ENCODE assay signal across 26 mouse cellular contexts in genomic region chr17:62963824-62964223, GRCm38 (mm10).
DNase-seq lines count a peak whose midpoint lies in the region; ATAC-seq and TF ChIP-seq lines count a peak whose summit lies in the region.
"Had no signal": no experiment of that assay in that cellular context is flagged by ENCODE, and none has a peak within 500 bp of the region (broad histone marks: within the 10 kb centered on the region; RNA-seq: fewer than 3 reads in every experiment).

No protein-coding gene starts in this region.

- whole genome bisulfite sequencing in lung, embryonic 14.5 days, result 68% methylated on average over 4 of the region's 4 CpGs
- 52% methylated on average over 4 of the region's 4 CpGs for WGBS in embryonic facial prominence, embryonic 11.5 days
- 36% methylated on average over 4 of the region's 4 CpGs for WGBS in embryonic facial prominence, embryonic 13.5 days
- WGBS in forebrain, embryonic 11.5 days, result 77% methylated on average over 4 of the region's 4 CpGs

- DNase-seq in lung, embryonic 14.5 days, result peak; percentile 10
- no peak for DNase-seq in lung, postnatal 10 days
- peak; percentile 61 for DNase-seq in embryonic facial prominence, embryonic 11.5 days (ENCODE audit: low spot score)
- no peak for DNase-seq in kidney, adult 11 months
- DNase-seq in forebrain, embryonic 11.5 days (ENCODE audit: low spot score), result no peak
- DNase-seq in gastrocnemius, postnatal 10 days, result no peak
- DNase-seq: adrenal gland, adult 8-10 months; adrenal gland, postnatal 36 days; cerebellum, adult 18-20 months; cerebellum, adult 9-10 months; cerebellum, postnatal 14 days; gastrocnemius, postnatal 36 days; heart, adult 2 months; heart, postnatal 14 days; heart, postnatal 4 days; kidney, adult 18-20 months had no signal

- TF ChIP-seq POLR2A in embryonic fibroblast, embryonic 13.5 days (IDR thresholded peaks at IDR 0.05; ENCODE audit: low read depth, low read length), result no peak

- no peak for TF ChIP-seq CTCF in lung, embryonic 14.5 days (IDR thresholded peaks at IDR 0.05; ENCODE audit: low read depth)
- no peak for TF ChIP-seq CTCF in embryonic fibroblast, embryonic 13.5 days (IDR thresholded peaks at IDR 0.05; ENCODE audit: borderline replicate concordance, insufficient read depth, low read length)

- H3K36me3 ChIP-seq in lung, embryonic 14.5 days (ENCODE audit: insufficient read depth), result no peaks in the 10 kb centered on the region
- H3K36me3 ChIP-seq in embryonic facial prominence, embryonic 11.5 days (replicated peaks; ENCODE audit: control insufficient read depth, insufficient read depth, low read depth, low read length), result no peaks in the 10 kb centered on the region
- H3K36me3 ChIP-seq in embryonic facial prominence, embryonic 13.5 days, result no peaks in the 10 kb centered on the region
- H3K36me3 ChIP-seq in forebrain, embryonic 11.5 days (ENCODE audit: control insufficient read depth, insufficient read depth, low read length), result no peaks in the 10 kb centered on the region
- H3K36me3 ChIP-seq: forebrain, embryonic 15.5 days; heart, embryonic 10.5 days; heart, embryonic 13.5 days; hindbrain, embryonic 12.5 days; hindbrain, embryonic 15.5 days; intestine, embryonic 15.5 days had no signal

- H3K9ac ChIP-seq in lung, embryonic 14.5 days, result no peak overlapping the region
- H3K9ac ChIP-seq in embryonic facial prominence, embryonic 11.5 days (replicated peaks; ENCODE audit: low read length), result no peak overlapping the region
- no peak overlapping the region for H3K9ac ChIP-seq in embryonic facial prominence, embryonic 13.5 days
- H3K9ac ChIP-seq in forebrain, embryonic 11.5 days (ENCODE audit: low read length), result no peak overlapping the region
- H3K9ac ChIP-seq: forebrain, embryonic 15.5 days; heart, embryonic 13.5 days; hindbrain, embryonic 12.5 days; hindbrain, embryonic 15.5 days; intestine, embryonic 15.5 days had no signal

- H3K4me3 ChIP-seq in lung, embryonic 14.5 days (ENCODE audit: low read depth, low read length), result no peak overlapping the region
- H3K4me3 ChIP-seq in embryonic facial prominence, embryonic 11.5 days (ENCODE audit: low read depth, low read length), result no peak overlapping the region
- no peak overlapping the region for H3K4me3 ChIP-seq in embryonic facial prominence, embryonic 13.5 days
- no peak overlapping the region for H3K4me3 ChIP-seq in embryonic fibroblast, embryonic 13.5 days (ENCODE audit: insufficient read depth, low read length)
- H3K4me3 ChIP-seq in forebrain, embryonic 11.5 days (ENCODE audit: low read depth, low read length), result no peak overlapping the region
- H3K4me3 ChIP-seq: erythroblast, embryonic 14.5 days; forebrain, embryonic 15.5 days; heart, adult 2 months; heart, embryonic 10.5 days; heart, embryonic 13.5 days; hindbrain, embryonic 12.5 days; hindbrain, embryonic 15.5 days; intestine, embryonic 15.5 days had no signal

- no peak for ATAC-seq in lung, embryonic 14.5 days (ENCODE audit: insufficient read depth)
- 0 out of 2 replicates have a peak, but pooled peaks have one; percentile 24 for ATAC-seq in embryonic facial prominence, embryonic 11.5 days (replicated peaks; ENCODE audit: insufficient number of reproducible peaks, low FRiP score, low TSS enrichment, low read depth)
- 0 out of 2 replicates have a peak, but pooled peaks have one; percentile 48 for ATAC-seq in embryonic facial prominence, embryonic 13.5 days (ENCODE audit: insufficient number of reproducible peaks, insufficient read depth, low FRiP score, low TSS enrichment, low read depth)
- ATAC-seq in forebrain, embryonic 11.5 days (replicated peaks; ENCODE audit: low FRiP score), result no peak
- ATAC-seq: CD4-positive, CD25-positive, alpha-beta regulatory T cell, adult 4 months; forebrain, embryonic 15.5 days; intestine, embryonic 15.5 days had no signal

- H3K4me2 ChIP-seq in lung, embryonic 14.5 days, result no peak overlapping the region
- no peak overlapping the region for H3K4me2 ChIP-seq in embryonic facial prominence, embryonic 11.5 days (ENCODE audit: low read depth, low read length)
- peak overlapping the region; percentile 56 for H3K4me2 ChIP-seq in embryonic facial prominence, embryonic 13.5 days
- H3K4me2 ChIP-seq in forebrain, embryonic 11.5 days (ENCODE audit: low read depth, low read length, severe bottlenecking), result no peak overlapping the region
- H3K4me2 ChIP-seq: forebrain, embryonic 15.5 days; heart, embryonic 13.5 days; hindbrain, embryonic 12.5 days; hindbrain, embryonic 15.5 days; intestine, embryonic 15.5 days had no signal

- H3K9me3 ChIP-seq in lung, embryonic 14.5 days (ENCODE audit: low read depth, low read length), result no peaks in the 10 kb centered on the region
- no peaks in the 10 kb centered on the region for H3K9me3 ChIP-seq in embryonic facial prominence, embryonic 11.5 days (replicated peaks; ENCODE audit: control insufficient read depth, low read length)
- no peaks in the 10 kb centered on the region for H3K9me3 ChIP-seq in embryonic facial prominence, embryonic 13.5 days
- H3K9me3 ChIP-seq in forebrain, embryonic 11.5 days (ENCODE audit: control insufficient read depth, low read length), result no peaks in the 10 kb centered on the region
- H3K9me3 ChIP-seq: forebrain, embryonic 15.5 days; heart, embryonic 10.5 days; heart, embryonic 13.5 days; hindbrain, embryonic 12.5 days; hindbrain, embryonic 15.5 days; intestine, embryonic 15.5 days had no signal

- peaks cover 7% of the 10 kb centered on the region; the same call in 1 of the 2 replicates for H3K4me1 ChIP-seq in lung, embryonic 14.5 days (ENCODE audit: insufficient read depth)
- peaks cover 3% of the 10 kb centered on the region; the same call in 1 of the 2 replicates for H3K4me1 ChIP-seq in embryonic facial prominence, embryonic 11.5 days (ENCODE audit: control insufficient read depth, insufficient read depth, low read length)
- H3K4me1 ChIP-seq in embryonic facial prominence, embryonic 13.5 days, result peaks cover 29% of the 10 kb centered on the region
- peaks cover 2% of the 10 kb centered on the region for H3K4me1 ChIP-seq in embryonic fibroblast, embryonic 13.5 days (ENCODE audit: control insufficient read depth, insufficient read depth, low read length)
- H3K4me1 ChIP-seq in forebrain, embryonic 11.5 days (replicated peaks; ENCODE audit: control insufficient read depth, insufficient read depth, low read length), result no peaks in the 10 kb centered on the region
- H3K4me1 ChIP-seq: forebrain, embryonic 15.5 days; hindbrain, embryonic 15.5 days had no signal

- no peak overlapping the region for H3K27ac ChIP-seq in lung, embryonic 14.5 days (ENCODE audit: low read depth)
- H3K27ac ChIP-seq in embryonic facial prominence, embryonic 11.5 days (replicated peaks; ENCODE audit: low read depth, low read length), result 0 out of 2 replicates have a peak overlapping the region, but pooled peaks have one; percentile 1
- H3K27ac ChIP-seq in embryonic facial prominence, embryonic 13.5 days, result peak overlapping the region; percentile 77
- peak overlapping the region; percentile 77; the same call in 1 of the 2 replicates for H3K27ac ChIP-seq in embryonic fibroblast, embryonic 13.5 days (ENCODE audit: insufficient read depth, low read length)
- H3K27ac ChIP-seq in forebrain, embryonic 11.5 days (ENCODE audit: low read depth, low read length), result no peak overlapping the region
- H3K27ac ChIP-seq: forebrain, embryonic 15.5 days; heart, adult 2 months; heart, embryonic 10.5 days; heart, embryonic 13.5 days; hindbrain, embryonic 12.5 days; hindbrain, embryonic 15.5 days; intestine, embryonic 15.5 days had no signal

- H3K27me3 ChIP-seq in lung, embryonic 14.5 days (ENCODE audit: insufficient read depth, low read length), result no peaks in the 10 kb centered on the region
- no peaks in the 10 kb centered on the region for H3K27me3 ChIP-seq in embryonic facial prominence, embryonic 11.5 days (ENCODE audit: control insufficient read depth, insufficient read depth, low read length)
- no peaks in the 10 kb centered on the region for H3K27me3 ChIP-seq in embryonic facial prominence, embryonic 13.5 days
- no peaks in the 10 kb centered on the region for H3K27me3 ChIP-seq in forebrain, embryonic 11.5 days (ENCODE audit: control insufficient read depth, insufficient read depth, low read length)
- H3K27me3 ChIP-seq: forebrain, embryonic 15.5 days; heart, embryonic 13.5 days; hindbrain, embryonic 12.5 days; hindbrain, embryonic 15.5 days; intestine, embryonic 15.5 days had no signal

Comparison
In these comparisons a context has a peak if more than half of its experiments do, and no peak if none do; other contexts are left out.
1. DNase-seq: peak in lung, embryonic 14.5 days (single experiment) and embryonic facial prominence, embryonic 11.5 days (single experiment); none in lung, postnatal 10 days (single experiment), kidney, adult 11 months (single experiment), forebrain, embryonic 11.5 days (single experiment) and gastrocnemius, postnatal 10 days (single experiment).
2. ATAC-seq: peak in embryonic facial prominence, embryonic 11.5 days (single experiment) and embryonic facial prominence, embryonic 13.5 days (single experiment); none in lung, embryonic 14.5 days (single experiment) and forebrain, embryonic 11.5 days (single experiment).
3. H3K27ac ChIP-seq: peak in embryonic facial prominence, embryonic 11.5 days (single experiment), embryonic facial prominence, embryonic 13.5 days (single experiment) and embryonic fibroblast, embryonic 13.5 days (single experiment); none in lung, embryonic 14.5 days (single experiment) and forebrain, embryonic 11.5 days (single experiment).